Mouse (Mus musculus) layer of hippocampus, postnatal 14 days (tissue): ENCODE measurements around the gene Vmn2r86. TPM values are rescaled to one million over a fixed set of nuclear protein-coding genes. Genes with fewer than 3 reads are reported as not detected.
"Not testable (repeated sequence)": the region's sequence is repeated elsewhere in the genome, so short reads cannot be mapped to it uniquely, and the experiment has no call there.

Experiments
- DNase-seq, 2 experiments: peaks; one replicate each; pipeline ENCODE4 v3.0.0; 2021 to 2022; ENCODE audit warnings: low spot score in 2 of 2, mixed read lengths in 1 of 2
- long read RNA-seq, 2 experiments: library from polyadenylated mRNA; stranded (forward); transcript quantifications; one replicate each; pipeline ENCODE4 v2.0.0; 2021
- total RNA-seq, 2 experiments: library from RNA; stranded (reverse); gene quantifications; 2 replicates each; pipeline ENCODE4 v1.2.3; 2021

The Vmn2r86 gene
- total RNA-seq: under 1 TPM; 0.16 to 0.21 TPM
- long read RNA-seq, experiment 1: 0 reads
- long read RNA-seq, experiment 2: 0 reads

GRCm38 (mm10) chr10:130455950-130456349 lies at the start of gene Vmn2r86:
Gene Vmn2r86 (minus strand): TSS chr10:130456050.
- not testable (repeated sequence) for DNase-seq

GRCm38 (mm10) chr10:130497296-130497695 lies 41.4 kb upstream of the Vmn2r86 start, which contains the start of gene Vmn2r87:
Gene Vmn2r87 (minus strand): TSS chr10:130497396.
- DNase-seq: no peak

- DNase-seq: peak; percentile 9 to 14
Observed at GRCm38 (mm10) chr10:130470311-130470760, 14.5 kb upstream of the Vmn2r86 start.

- no peak for DNase-seq
Observed at GRCm38 (mm10) chr10:130444776-130445175, 11.1 kb downstream of the Vmn2r86 start.

GRCm38 (mm10) chr10:130434185-130434898 lies 21.5 kb downstream of the Vmn2r86 start:
- DNase-seq: not testable (repeated sequence)

- DNase-seq: not testable (repeated sequence)
Observed at GRCm38 (mm10) chr10:130429603-130430002, 26.2 kb downstream of the Vmn2r86 start, which contains the start of gene Vmn2r85. Gene Vmn2r85 (minus strand): TSS chr10:130429703.

- DNase-seq: not testable (repeated sequence)
Observed at GRCm38 (mm10) chr10:130422368-130422767, 33.5 kb downstream of the Vmn2r86 start.

GRCm38 (mm10) chr10:130420401-130420800 lies 35.4 kb downstream of the Vmn2r86 start:
- no peak for DNase-seq

- DNase-seq: not testable (repeated sequence)
Observed at GRCm38 (mm10) chr10:130419954-130420353, 35.9 kb downstream of the Vmn2r86 start.

GRCm38 (mm10) chr10:130416352-130416751 lies 39.5 kb downstream of the Vmn2r86 start:
- DNase-seq: not testable (repeated sequence)

- not testable (repeated sequence) for DNase-seq
Observed at GRCm38 (mm10) chr10:130412167-130412698, 43.6 kb downstream of the Vmn2r86 start.

GRCm38 (mm10) chr10:130394232-130394631 lies 61.6 kb downstream of the Vmn2r86 start, which contains the start of gene Vmn2r84:
Gene Vmn2r84 (minus strand): TSS chr10:130394332.
- DNase-seq: no peak

Other genes with a start within 250 kb of the Vmn2r86 start
- gene Olfr827, start 241.6 kb downstream of the Vmn2r86 start, total RNA-seq: not detected
- under 1 TPM; 0.19 to 0.30 TPM for gene Neurod4, start 175.8 kb downstream of the Vmn2r86 start, total RNA-seq
- gene Tespa1, start 133.2 kb downstream of the Vmn2r86 start, total RNA-seq: 1 to 10 TPM; 1.3 to 1.6 TPM
- under 1 TPM; 0.09 to 0.10 TPM for gene Vmn2r84, start 61.7 kb downstream of the Vmn2r86 start, total RNA-seq
- under 1 TPM; 0.32 to 0.41 TPM for gene Vmn2r85, start 26.3 kb downstream of the Vmn2r86 start, total RNA-seq
- under 1 TPM; 0.38 to 0.41 TPM for gene Vmn2r87, start 41.3 kb upstream of the Vmn2r86 start, total RNA-seq